Mouse (Mus musculus): ENCODE results near the gene Glcci1. TPM values are rescaled to one million over a fixed set of nuclear protein-coding genes. Genes with fewer than 3 reads are reported as not detected.

Gene Glcci1
- polyA plus RNA-seq (2015; fragmentation: Nextera tagmentation; extraction: Ambion mirVana): 2.5 and 4.0 TPM in 2 replicates

DNA sequence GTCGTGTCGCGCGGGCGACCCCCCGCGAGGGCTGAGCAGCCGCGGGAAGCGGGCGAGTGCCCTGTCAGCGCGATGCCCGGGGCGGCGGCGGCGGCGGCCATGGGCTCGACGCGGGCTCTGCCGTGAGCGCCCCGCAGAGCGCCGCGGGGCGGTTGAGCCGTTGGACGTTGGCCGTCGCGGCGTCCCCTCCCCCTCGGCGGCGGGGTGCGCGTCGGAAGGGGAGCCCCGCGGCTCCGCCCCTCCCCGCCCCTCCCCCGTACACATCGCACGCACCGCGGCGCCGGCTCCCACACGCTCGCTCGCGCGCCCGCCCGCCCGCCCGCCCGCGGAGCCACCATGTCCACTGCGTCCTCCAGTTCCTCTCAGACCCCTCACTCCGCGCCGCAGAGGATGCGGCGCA, at the start of gene Glcci1:
Glcci1 (plus strand) TSS at position 50 of the 400 bp plus-strand sequence.
- peak; percentile 84 for ATAC-seq (replicated peaks; ENCODE audit: extremely low read depth, insufficient read depth, low FRiP score)
- Histone ChIP-seq H3K36me3 (ENCODE audit: control insufficient read depth, insufficient read depth) (no peaks in the 10 kb centered on the region), H3K4me1 (ENCODE audit: control insufficient read depth, insufficient read depth, low read length) (peaks cover 8% of the 10 kb centered on the region; the same call in 1 of the 2 replicates), H3K9ac (ENCODE audit: low read length) (peak within 1 kb of the TSS; percentile 98), H3K4me2 (ENCODE audit: low read depth, low read length) (peak within 1 kb of the TSS; percentile 81), H3K9me3 (replicated peaks; ENCODE audit: control insufficient read depth, low read length) (no peaks in the 10 kb centered on the region), H3K4me3 (ENCODE audit: low read length) (peak within 1 kb of the TSS; percentile 95), H3K27ac (ENCODE audit: low read length) (peak within 1 kb of the TSS; percentile 99), H3K27me3 (ENCODE audit: control insufficient read depth, insufficient read depth, low read length) (no peaks in the 10 kb centered on the region)
- under 1% methylated on average over 36 of the region's 69 CpGs for WGBS

DNA sequence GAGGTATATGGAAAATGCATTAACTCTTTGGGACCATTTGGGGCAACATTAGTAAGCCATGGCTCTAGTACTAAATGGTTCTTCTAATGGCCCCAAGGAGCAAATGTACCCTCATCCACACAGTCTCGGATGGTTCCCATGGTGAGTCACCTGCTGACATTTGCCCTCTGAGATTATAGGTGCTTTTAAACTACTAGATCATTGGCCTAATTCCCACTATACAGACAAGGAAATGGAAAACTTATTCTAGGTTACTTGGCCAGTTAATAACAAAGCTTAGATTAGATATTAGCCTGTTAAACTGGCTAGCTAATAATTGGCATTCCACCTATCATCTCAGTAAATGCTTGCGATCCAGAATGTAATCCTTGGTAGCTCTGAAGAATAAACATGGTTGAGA, 47.0 kb upstream of the Glcci1 start:
- 94% methylated on average over 2 of the region's 2 CpGs for WGBS
- Histone ChIP-seq H3K36me3 (ENCODE audit: control insufficient read depth, insufficient read depth) (no peaks in the 10 kb centered on the region), H3K27me3 (ENCODE audit: control insufficient read depth, insufficient read depth, low read length) (no peaks in the 10 kb centered on the region), H3K4me1 (ENCODE audit: control insufficient read depth, insufficient read depth, low read length) (peaks cover 7% of the 10 kb centered on the region), H3K4me3 (ENCODE audit: low read length) (no peak overlapping the region), H3K9me3 (replicated peaks; ENCODE audit: control insufficient read depth, low read length) (no peaks in the 10 kb centered on the region), H3K4me2 (ENCODE audit: low read depth, low read length) (no peak overlapping the region), H3K27ac (ENCODE audit: low read length) (no peak overlapping the region), H3K9ac (ENCODE audit: low read length) (no peak overlapping the region)
- ATAC-seq (replicated peaks; ENCODE audit: extremely low read depth, insufficient read depth, low FRiP score): no peak

DNA sequence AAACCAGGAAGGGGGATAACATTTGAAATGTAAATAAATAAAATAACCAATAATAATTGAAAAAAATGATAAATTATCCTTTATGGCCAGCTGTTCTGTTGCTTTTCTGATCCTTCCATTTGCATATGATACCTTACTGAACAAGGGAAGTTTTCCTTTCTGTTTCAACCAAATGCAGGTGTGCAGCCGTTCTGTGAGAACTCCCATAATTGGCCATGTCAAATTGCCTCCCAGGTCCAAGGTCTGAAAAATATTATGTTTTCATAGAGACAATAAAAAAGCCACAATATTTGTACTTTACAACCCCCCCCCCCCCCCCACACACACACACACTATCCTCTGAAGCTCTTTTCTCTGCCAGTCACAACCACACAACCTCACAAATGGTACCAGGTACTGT, 44.0 kb upstream of the Glcci1 start:
- Histone ChIP-seq H3K4me2 (ENCODE audit: low read depth, low read length) (no peak overlapping the region), H3K4me3 (ENCODE audit: low read length) (no peak overlapping the region), H3K36me3 (ENCODE audit: control insufficient read depth, insufficient read depth) (no peaks in the 10 kb centered on the region), H3K9ac (ENCODE audit: low read length) (no peak overlapping the region), H3K27ac (ENCODE audit: low read length) (no peak overlapping the region), H3K27me3 (ENCODE audit: control insufficient read depth, insufficient read depth, low read length) (no peaks in the 10 kb centered on the region), H3K4me1 (ENCODE audit: control insufficient read depth, insufficient read depth, low read length) (peaks cover 8% of the 10 kb centered on the region), H3K9me3 (replicated peaks; ENCODE audit: control insufficient read depth, low read length) (no peaks in the 10 kb centered on the region)
- WGBS: 75% methylated on average over 1 of the region's 1 CpGs
- no peak for ATAC-seq (replicated peaks; ENCODE audit: extremely low read depth, insufficient read depth, low FRiP score)

DNA sequence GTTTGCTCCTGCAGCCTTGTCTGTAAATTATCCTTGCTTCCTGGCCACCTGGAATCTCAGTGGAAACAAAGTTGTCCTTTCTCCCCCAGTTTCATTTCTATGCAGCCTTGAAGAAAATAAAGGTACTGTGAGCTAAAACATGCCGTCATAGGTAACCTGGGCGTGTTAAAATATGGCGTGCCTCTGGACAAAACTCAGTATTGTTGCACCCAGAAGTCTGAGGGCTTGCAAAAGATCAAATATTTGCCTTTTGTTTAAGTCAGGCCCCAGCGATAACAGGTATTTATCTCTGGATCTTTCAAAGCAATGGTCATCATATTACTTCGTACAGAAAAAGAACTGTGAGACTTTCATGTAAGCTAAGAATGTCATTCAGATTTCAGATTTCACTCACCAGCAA, 43.4 kb upstream of the Glcci1 start:
- H3K4me3 ChIP-seq (ENCODE audit: low read length): no peak overlapping the region
- H3K9ac ChIP-seq (ENCODE audit: low read length): no peak overlapping the region
- H3K27ac ChIP-seq (ENCODE audit: low read length): no peak overlapping the region
- peaks cover 8% of the 10 kb centered on the region for H3K4me1 ChIP-seq (ENCODE audit: control insufficient read depth, insufficient read depth, low read length)
- no peaks in the 10 kb centered on the region for H3K36me3 ChIP-seq (ENCODE audit: control insufficient read depth, insufficient read depth)
- H3K27me3 ChIP-seq (ENCODE audit: control insufficient read depth, insufficient read depth, low read length): no peaks in the 10 kb centered on the region
- 83% methylated on average over 5 of the region's 5 CpGs for WGBS
- ATAC-seq (replicated peaks; ENCODE audit: extremely low read depth, insufficient read depth, low FRiP score): no peak
- no peaks in the 10 kb centered on the region for H3K9me3 ChIP-seq (replicated peaks; ENCODE audit: control insufficient read depth, low read length)
- no peak overlapping the region for H3K4me2 ChIP-seq (ENCODE audit: low read depth, low read length)

DNA sequence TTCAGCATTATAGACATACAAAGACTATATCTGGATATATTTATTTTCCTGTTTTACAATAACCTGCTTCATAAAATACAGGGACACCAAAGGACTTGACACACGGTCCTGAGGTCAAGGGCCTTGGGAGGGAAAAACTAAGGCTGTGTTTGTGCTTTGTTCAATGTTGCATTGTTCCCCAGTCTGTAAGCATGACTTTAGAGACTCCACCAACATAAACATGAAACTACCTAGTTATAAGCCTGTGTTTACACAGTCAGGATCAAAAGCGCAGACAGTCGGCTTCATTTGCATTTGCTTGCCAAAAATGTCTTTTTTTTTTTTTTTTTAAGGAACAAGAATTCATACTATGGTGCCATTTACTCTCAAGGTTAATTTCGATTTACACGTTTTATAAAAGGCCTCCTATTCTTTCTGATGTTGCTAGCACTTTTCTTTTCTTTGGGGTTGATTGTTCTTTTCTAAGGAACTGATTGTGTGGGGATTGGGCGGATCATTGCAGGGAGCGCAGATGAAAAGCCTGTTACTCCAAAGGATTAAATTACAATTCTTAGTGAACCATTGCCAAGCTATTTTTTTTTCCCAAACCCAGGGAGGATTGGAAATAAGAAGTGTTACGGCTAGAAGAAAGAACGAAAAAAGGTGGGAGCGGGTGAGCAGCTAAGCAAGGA, 41.6 kb upstream of the Glcci1 start:
- Histone ChIP-seq H3K4me2 (ENCODE audit: low read depth, low read length) (no peak overlapping the region), H3K9ac (ENCODE audit: low read length) (no peak overlapping the region), H3K27me3 (ENCODE audit: control insufficient read depth, insufficient read depth, low read length) (no peaks in the 10 kb centered on the region), H3K9me3 (replicated peaks; ENCODE audit: control insufficient read depth, low read length) (peaks cover 2% of the 10 kb centered on the region; the same call in 1 of the 2 replicates), H3K4me3 (ENCODE audit: low read length) (no peak overlapping the region), H3K36me3 (ENCODE audit: control insufficient read depth, insufficient read depth) (no peaks in the 10 kb centered on the region), H3K4me1 (ENCODE audit: control insufficient read depth, insufficient read depth, low read length) (peaks cover 10% of the 10 kb centered on the region), H3K27ac (ENCODE audit: low read length) (no peak overlapping the region)
- 79% methylated on average over 10 of the region's 10 CpGs for WGBS
- no peak for ATAC-seq (replicated peaks; ENCODE audit: extremely low read depth, insufficient read depth, low FRiP score)

DNA sequence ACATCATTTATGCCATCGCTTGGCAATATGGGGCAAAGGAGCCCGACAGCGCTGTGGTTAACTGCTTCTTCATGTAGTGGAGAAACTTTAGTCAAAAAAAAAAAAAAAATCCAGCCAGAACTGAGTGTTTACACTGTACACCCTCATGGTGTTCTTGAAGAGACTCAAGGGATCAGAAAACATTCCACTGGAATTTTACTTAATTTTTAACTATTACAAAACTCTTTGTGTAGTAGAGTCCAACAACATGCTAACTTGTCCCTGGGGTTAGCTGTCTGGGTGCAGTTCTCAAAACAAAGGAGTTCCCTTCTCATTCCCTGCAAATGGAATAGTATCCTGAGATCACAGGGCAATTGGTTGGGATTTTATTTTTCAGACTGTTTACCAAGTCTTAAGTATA, 39.5 kb upstream of the Glcci1 start:
- H3K36me3 ChIP-seq (ENCODE audit: control insufficient read depth, insufficient read depth): no peaks in the 10 kb centered on the region
- no peak for ATAC-seq (replicated peaks; ENCODE audit: extremely low read depth, insufficient read depth, low FRiP score)
- H3K9me3 ChIP-seq (replicated peaks; ENCODE audit: control insufficient read depth, low read length): peaks cover 2% of the 10 kb centered on the region; the same call in 1 of the 2 replicates
- WGBS: 83% methylated on average over 3 of the region's 3 CpGs
- no peak overlapping the region for H3K27ac ChIP-seq (ENCODE audit: low read length)
- H3K4me1 ChIP-seq (ENCODE audit: control insufficient read depth, insufficient read depth, low read length): peaks cover 25% of the 10 kb centered on the region
- H3K27me3 ChIP-seq (ENCODE audit: control insufficient read depth, insufficient read depth, low read length): no peaks in the 10 kb centered on the region
- H3K9ac ChIP-seq (ENCODE audit: low read length): no peak overlapping the region
- H3K4me3 ChIP-seq (ENCODE audit: low read length): no peak overlapping the region
- no peak overlapping the region for H3K4me2 ChIP-seq (ENCODE audit: low read depth, low read length)

DNA sequence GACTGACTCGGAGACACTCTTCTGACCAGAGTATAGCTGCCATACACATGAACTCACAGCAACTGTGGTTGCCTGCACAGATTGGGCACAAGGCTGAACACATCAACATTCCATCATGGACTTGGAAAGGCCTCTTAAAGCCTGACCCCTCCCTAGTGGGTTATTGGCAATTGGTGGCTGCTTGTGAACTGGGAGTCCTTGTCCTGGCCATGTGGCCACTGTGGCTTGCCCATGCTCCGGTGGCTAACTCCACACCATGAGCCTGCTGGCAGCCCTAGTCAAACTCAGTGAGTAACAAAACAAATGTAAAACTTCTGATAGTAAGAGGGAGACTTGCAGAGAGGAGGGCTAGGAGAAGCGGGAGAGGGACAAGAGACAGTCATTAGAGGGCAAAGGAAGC, 37.3 kb upstream of the Glcci1 start:
- ATAC-seq (replicated peaks; ENCODE audit: extremely low read depth, insufficient read depth, low FRiP score): no peak
- Histone ChIP-seq H3K27me3 (ENCODE audit: control insufficient read depth, insufficient read depth, low read length) (no peaks in the 10 kb centered on the region), H3K4me1 (ENCODE audit: control insufficient read depth, insufficient read depth, low read length) (peaks cover 22% of the 10 kb centered on the region), H3K4me3 (ENCODE audit: low read length) (no peak overlapping the region), H3K9me3 (replicated peaks; ENCODE audit: control insufficient read depth, low read length) (peaks cover 2% of the 10 kb centered on the region; the same call in 1 of the 2 replicates), H3K36me3 (ENCODE audit: control insufficient read depth, insufficient read depth) (no peaks in the 10 kb centered on the region), H3K9ac (ENCODE audit: low read length) (no peak overlapping the region), H3K27ac (ENCODE audit: low read length) (no peak overlapping the region), H3K4me2 (ENCODE audit: low read depth, low read length) (no peak overlapping the region)
- 71% methylated on average over 3 of the region's 3 CpGs for WGBS

DNA sequence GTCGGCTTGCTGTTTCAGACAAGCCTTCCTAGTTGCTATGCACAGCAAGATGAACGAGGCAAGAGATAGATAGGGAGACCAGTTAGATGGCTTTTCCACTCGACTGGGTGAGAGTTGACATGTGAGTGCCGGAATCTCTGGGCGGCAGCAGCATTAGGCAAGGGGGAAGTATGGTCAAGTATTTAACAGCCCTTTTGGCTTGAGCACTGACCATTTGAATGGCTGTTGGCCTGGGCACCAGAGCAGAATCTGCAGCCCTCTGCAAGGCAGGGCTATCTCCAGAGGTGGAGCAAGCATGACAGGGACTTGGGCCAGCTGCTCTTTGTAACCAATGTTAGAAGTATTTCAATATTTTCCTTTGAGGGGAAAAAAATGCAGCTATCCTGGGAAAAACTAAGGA, 36.5 kb upstream of the Glcci1 start:
- no peak overlapping the region for H3K4me3 ChIP-seq (ENCODE audit: low read length)
- no peak overlapping the region for H3K9ac ChIP-seq (ENCODE audit: low read length)
- H3K4me1 ChIP-seq (ENCODE audit: control insufficient read depth, insufficient read depth, low read length): peaks cover 17% of the 10 kb centered on the region
- WGBS: 13% methylated on average over 5 of the region's 5 CpGs
- H3K9me3 ChIP-seq (replicated peaks; ENCODE audit: control insufficient read depth, low read length): peaks cover 2% of the 10 kb centered on the region; the same call in 1 of the 2 replicates
- H3K27me3 ChIP-seq (ENCODE audit: control insufficient read depth, insufficient read depth, low read length): no peaks in the 10 kb centered on the region
- ATAC-seq (replicated peaks; ENCODE audit: extremely low read depth, insufficient read depth, low FRiP score): peak; percentile 41; the same call in 1 of the 2 replicates
- no peaks in the 10 kb centered on the region for H3K36me3 ChIP-seq (ENCODE audit: control insufficient read depth, insufficient read depth)
- H3K4me2 ChIP-seq (ENCODE audit: low read depth, low read length): no peak overlapping the region
- peak overlapping the region; percentile 50 for H3K27ac ChIP-seq (ENCODE audit: low read length)

DNA sequence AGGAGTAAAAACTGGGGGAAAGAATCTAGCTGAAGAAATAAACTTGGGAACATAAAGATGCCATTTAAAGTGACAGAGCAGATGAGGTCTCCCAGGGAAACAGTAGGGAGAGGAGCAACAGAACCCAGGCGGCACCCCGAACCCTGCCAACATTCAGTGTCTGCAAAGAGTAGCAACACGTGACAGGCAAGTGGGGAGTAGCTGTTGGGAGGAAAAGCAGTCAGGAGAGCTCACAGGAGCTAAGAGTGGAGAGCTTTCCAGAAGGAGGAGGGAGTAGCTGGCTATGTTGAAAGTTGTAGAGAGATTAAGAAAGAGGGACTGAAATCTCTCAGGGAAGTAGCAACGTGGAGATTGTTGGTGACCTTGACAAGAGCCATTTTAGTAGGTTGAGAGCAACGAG, 35.9 kb upstream of the Glcci1 start:
- H3K27me3 ChIP-seq (ENCODE audit: control insufficient read depth, insufficient read depth, low read length): no peaks in the 10 kb centered on the region
- no peak overlapping the region for H3K4me2 ChIP-seq (ENCODE audit: low read depth, low read length)
- H3K4me1 ChIP-seq (ENCODE audit: control insufficient read depth, insufficient read depth, low read length): peaks cover 17% of the 10 kb centered on the region
- no peaks in the 10 kb centered on the region for H3K36me3 ChIP-seq (ENCODE audit: control insufficient read depth, insufficient read depth)
- peak overlapping the region; percentile 19; the same call in 1 of the 2 replicates for H3K27ac ChIP-seq (ENCODE audit: low read length)
- no peak overlapping the region for H3K9ac ChIP-seq (ENCODE audit: low read length)
- no peak overlapping the region for H3K4me3 ChIP-seq (ENCODE audit: low read length)
- peak; percentile 78 for ATAC-seq (replicated peaks; ENCODE audit: extremely low read depth, insufficient read depth, low FRiP score)
- H3K9me3 ChIP-seq (replicated peaks; ENCODE audit: control insufficient read depth, low read length): peaks cover 2% of the 10 kb centered on the region; the same call in 1 of the 2 replicates
- WGBS: 14% methylated on average over 5 of the region's 5 CpGs

All from heart, embryonic 16.5 days (tissue).